Mouse (Mus musculus) layer of hippocampus, adult 18-20 months (tissue): ENCODE measurements at regions not wholly inside any gene's neighbourhood (a gene's known extent, or its start where the extent isn't known, plus 50 kb on each side); places are given as distances from the start of the nearest gene placed in this dataset.

Experiments used
- DNase-seq, 2 experiments: peaks; one replicate each; pipeline ENCODE4 v3.0.0; 2022; ENCODE audit warnings: low spot score in 2 of 2

DNA sequence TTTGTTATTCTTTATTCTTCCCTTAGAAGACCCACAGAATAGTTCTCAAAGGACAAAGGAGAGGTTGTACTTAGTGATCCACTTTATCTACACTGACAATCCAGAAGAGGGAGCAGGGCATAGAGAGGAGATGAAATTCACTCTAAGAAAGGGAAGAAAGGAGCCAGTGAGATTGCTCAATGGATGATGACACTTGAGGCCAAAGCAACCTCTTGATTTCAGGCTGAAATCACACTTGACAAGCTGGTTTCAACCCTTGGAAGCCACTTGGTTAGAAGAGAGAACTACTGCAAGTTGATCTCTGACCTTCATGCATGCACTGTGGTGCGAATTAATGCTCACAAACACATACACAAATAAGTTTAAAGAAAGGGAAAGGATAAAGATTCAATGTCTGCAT is 66.5 kb downstream of the Ccnl1 start:
- no peak for DNase-seq

DNA sequence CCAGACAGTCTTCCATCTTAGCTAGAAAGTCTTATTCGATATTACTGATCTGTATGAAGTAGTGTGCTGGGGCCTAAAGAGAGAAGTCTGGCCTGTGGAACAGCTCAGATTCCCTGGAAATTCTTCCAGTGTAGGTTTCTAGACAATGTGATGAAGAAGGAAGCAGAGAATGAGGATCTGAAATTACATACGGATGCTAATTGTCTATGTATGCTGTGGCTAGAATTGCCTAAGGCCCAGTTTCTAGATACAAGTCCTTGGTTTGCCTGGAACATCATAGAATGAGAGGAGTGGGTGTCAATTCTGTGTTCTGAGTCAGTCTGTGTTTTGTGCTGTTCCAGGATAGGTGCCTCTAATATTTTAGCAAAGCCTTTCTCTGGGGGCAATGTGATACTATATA is 66.9 kb downstream of the Ccnl1 start:
- DNase-seq: no peak

GRCm38 (mm10) chr3:65888921-65889320 is 69.1 kb downstream of the Ccnl1 start:
- no peak for DNase-seq

DNA sequence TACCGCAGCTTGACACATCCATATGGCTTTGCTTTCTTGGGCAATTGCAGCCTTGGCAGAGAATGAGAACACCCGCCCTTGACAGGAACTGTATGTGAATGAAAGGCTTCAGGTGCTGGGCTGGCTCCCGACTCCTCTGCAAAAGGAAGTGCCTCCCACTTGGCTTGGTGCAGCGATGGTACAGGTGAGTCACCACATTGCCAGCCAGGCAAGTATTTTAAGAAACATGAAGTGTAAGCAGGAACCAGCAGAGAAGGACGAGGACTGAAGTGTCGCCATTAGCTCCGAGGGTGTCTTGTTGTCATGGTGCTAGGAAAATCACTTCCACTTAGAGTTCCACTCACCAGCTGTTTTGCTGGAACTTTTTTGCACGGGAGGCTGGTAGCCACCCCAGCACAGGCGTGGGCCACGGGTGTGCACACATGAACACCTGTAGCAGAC is 73.5 kb downstream of the Ccnl1 start:
- DNase-seq: peak; percentile 38 to 68

DNA sequence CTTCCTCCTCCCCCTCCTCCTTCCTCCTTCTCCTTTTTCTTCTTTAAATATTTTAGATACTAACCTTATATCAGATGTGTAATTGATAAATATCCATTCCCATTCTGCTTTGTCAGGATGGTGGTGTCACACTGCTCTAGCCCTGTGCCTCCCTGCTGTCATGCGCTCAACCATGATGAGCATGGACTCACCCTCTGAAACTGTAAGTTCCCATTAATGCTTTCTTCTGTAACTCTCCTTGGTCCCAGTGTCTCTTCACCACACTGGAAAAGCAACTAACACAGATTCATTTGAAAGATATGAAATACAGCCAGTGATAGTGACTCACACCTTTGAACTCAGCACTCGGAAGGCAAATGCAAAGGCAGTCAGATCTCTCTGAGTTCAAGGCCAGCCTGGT is 75.9 kb downstream of the Ccnl1 start:
- no peak for DNase-seq
